Mouse (Mus musculus) layer of hippocampus, adult 2 months (tissue): ENCODE results near the gene Epop. TPM values are rescaled to one million over a fixed set of nuclear protein-coding genes. Genes with fewer than 3 reads are reported as not detected.

Source experiments
- DNase-seq, 2 experiments: peaks; one replicate each; pipeline ENCODE4 v3.0.0; 2022; ENCODE audit warnings: low spot score in 2 of 2
- H3K27ac ChIP-seq: fragments of 200-600 bp; 2 replicates; pipeline ENCODE4 v1.8.1; 2022
- H3K4me3 ChIP-seq: fragments of 200-600 bp; 2 replicates; pipeline ENCODE4 v1.8.1; 2022; ENCODE audit warnings: mild to moderate bottlenecking
- CTCF ChIP-seq: fragments of 200-600 bp; conservative IDR thresholded peaks from 2 replicates; pipeline ENCODE4 v1.8.1; 2022; ENCODE audit warnings: antibody characterized with exemption, mild to moderate bottlenecking, moderate library complexity
- long read RNA-seq, 2 experiments: library from polyadenylated mRNA; stranded (forward); transcript quantifications; one replicate each; pipeline ENCODE4 v2.0.0; 2021; ENCODE audit warnings: borderline mapping rate in 2 of 2
- total RNA-seq, 2 experiments: library from RNA; stranded (reverse); gene quantifications; 2 replicates each; pipeline ENCODE4 v1.2.3; 2021

Epop gene
- total RNA-seq = 10 to 100 TPM; 34.1 to 35.1 TPM
- long read RNA-seq, experiment 1, transcript Epop-201 (1 exons, 2,314 nt) = major isoform, 39 of 39 reads
- long read RNA-seq, experiment 1, partial matches to known transcripts = 0 of 39 reads
- long read RNA-seq, experiment 1, other reads (novel, unspliced or antisense) = 0 of 39 reads
- long read RNA-seq, experiment 2, transcript Epop-201 (1 exons, 2,314 nt) = major isoform, 75 of 77 reads
- long read RNA-seq, experiment 2, partial matches to known transcripts = 0 of 77 reads
- long read RNA-seq, experiment 2, other reads (novel, unspliced or antisense) = 2 of 77 reads

GRCm38 (mm10) chr11:97629576-97629975, at the start of gene Epop:
Gene Epop, minus strand, starts transcription at chr11:97629702.
- Histone ChIP-seq H3K4me3 (peak within 1 kb of the TSS; percentile 62), H3K27ac (peak within 1 kb of the TSS; percentile 80)
- peak; percentile 93 to 95 for DNase-seq
- no peak for TF ChIP-seq CTCF

GRCm38 (mm10) chr11:97678301-97678700, 48.8 kb upstream of the Epop start:
- H3K4me3 ChIP-seq = no peak overlapping the region
- no peak for TF ChIP-seq CTCF
- DNase-seq = no peak
- no peak overlapping the region for H3K27ac ChIP-seq

- TF ChIP-seq CTCF = peak; percentile 29
- no peak for DNase-seq
- no peak overlapping the region for H3K27ac ChIP-seq
- no peak overlapping the region for H3K4me3 ChIP-seq
Observed at GRCm38 (mm10) chr11:97677842-97678241, 48.3 kb upstream of the Epop start.

DNA sequence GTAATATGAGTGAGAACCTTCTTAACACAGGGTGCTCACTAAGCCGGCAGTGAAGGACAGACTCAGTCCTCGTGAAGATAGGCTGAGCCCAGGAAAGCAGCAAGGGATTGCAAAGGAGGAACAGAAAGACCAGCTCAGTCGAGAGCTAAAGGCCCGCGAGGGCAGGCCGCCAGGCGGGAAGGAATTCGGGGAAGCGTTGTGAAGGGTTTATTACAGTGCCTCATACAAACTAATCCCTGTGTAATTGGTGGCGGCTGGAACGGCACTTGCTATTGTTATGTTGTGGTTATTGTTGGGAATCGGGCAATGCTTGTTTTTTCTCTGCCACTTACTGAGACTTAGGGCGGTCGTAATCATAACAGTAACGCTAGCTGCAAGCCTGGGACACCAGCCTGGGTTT, 47.9 kb upstream of the Epop start:
- H3K4me3 ChIP-seq = no peak overlapping the region
- no peak for TF ChIP-seq CTCF
- DNase-seq = no peak
- no peak overlapping the region; the same call in 1 of the 2 replicates for H3K27ac ChIP-seq

- Histone ChIP-seq H3K4me3 (no peak overlapping the region), H3K27ac (no peak overlapping the region)
- no peak for TF ChIP-seq CTCF
- DNase-seq = no peak
Observed at GRCm38 (mm10) chr11:97676050-97676754, 46.7 kb upstream of the Epop start.

- Histone ChIP-seq H3K27ac (no peak overlapping the region), H3K4me3 (no peak overlapping the region)
- TF ChIP-seq CTCF = no peak
- DNase-seq = no peak
Observed at GRCm38 (mm10) chr11:97673148-97673547, 43.6 kb upstream of the Epop start.

- no peak overlapping the region for H3K4me3 ChIP-seq
- H3K27ac ChIP-seq = no peak overlapping the region
- TF ChIP-seq CTCF = no peak
- DNase-seq = no peak
Observed at GRCm38 (mm10) chr11:97671177-97671527, 41.6 kb upstream of the Epop start.

- 0 out of 2 replicates have a peak overlapping the region, but pooled peaks have one; percentile 10 for H3K27ac ChIP-seq
- DNase-seq = no peak
- H3K4me3 ChIP-seq = no peak overlapping the region
Observed at GRCm38 (mm10) chr11:97670234-97671176, 41.0 kb upstream of the Epop start.

DNA sequence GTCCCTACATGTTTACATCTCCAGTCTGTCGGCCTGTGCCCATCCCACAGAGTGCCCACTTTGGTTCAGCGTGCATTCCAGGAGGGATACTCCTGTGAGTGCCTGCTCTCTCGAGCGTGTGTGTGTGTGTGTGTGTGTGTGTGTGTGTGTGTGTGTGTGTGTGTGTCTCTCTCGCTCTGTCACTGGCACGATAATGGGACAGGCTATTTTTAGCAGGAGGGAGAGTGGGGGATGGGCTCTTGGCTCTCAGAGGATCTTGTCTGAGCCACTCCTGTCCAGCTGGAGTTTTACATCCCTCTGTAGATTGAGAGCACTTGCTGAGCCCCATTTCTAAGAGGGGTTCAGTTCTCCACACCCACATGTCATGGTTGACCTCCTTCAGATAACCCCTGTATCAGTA, 40.3 kb upstream of the Epop start:
- no peak for TF ChIP-seq CTCF
- H3K27ac ChIP-seq = peak overlapping the region; percentile 48; the same call in 1 of the 2 replicates
- no peak overlapping the region for H3K4me3 ChIP-seq
- DNase-seq = peak in 1 of 2 experiments; percentile 58

More at GRCm38 (mm10) chr11:97670234-97671176, 41.0 kb upstream of the Epop start:
- TF ChIP-seq CTCF = peak; percentile 19; the same call in 1 of the 2 replicates

GRCm38 (mm10) chr11:97669268-97669667, 39.8 kb upstream of the Epop start:
- H3K27ac ChIP-seq = peak overlapping the region; percentile 48; the same call in 1 of the 2 replicates
- no peak for DNase-seq
- TF ChIP-seq CTCF = no peak
- H3K4me3 ChIP-seq = no peak overlapping the region

DNA sequence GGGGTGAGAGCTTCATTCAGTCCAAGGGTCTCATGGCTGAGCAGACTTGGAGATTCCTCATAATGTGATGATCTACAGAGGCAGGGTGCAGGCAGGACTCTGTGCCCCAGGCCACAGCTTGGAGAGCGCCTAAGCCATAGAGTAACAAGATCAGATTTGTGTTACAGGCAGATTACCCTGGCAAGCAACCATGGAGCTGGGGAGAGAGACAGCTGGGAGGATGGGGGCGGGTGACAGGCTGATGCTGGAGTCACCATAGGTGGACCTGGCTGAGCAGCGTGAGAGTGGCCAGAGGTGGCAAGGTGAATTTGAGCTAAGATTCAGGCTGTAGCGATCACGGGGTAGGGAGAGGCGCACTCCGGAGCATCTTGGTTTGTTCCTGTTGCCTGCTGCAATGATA, 38.7 kb upstream of the Epop start:
- Histone ChIP-seq H3K4me3 (no peak overlapping the region), H3K27ac (no peak overlapping the region)
- no peak for TF ChIP-seq CTCF
- DNase-seq = no peak

- no peak for DNase-seq
- TF ChIP-seq CTCF = no peak
- H3K27ac ChIP-seq = no peak overlapping the region
- no peak overlapping the region for H3K4me3 ChIP-seq
Observed at GRCm38 (mm10) chr11:97666794-97667193, 37.3 kb upstream of the Epop start.

GRCm38 (mm10) chr11:97666221-97666620, 36.7 kb upstream of the Epop start:
- Histone ChIP-seq H3K4me3 (no peak overlapping the region), H3K27ac (no peak overlapping the region)
- DNase-seq = no peak

More at GRCm38 (mm10) chr11:97666221-97666620, 36.7 kb upstream of the Epop start:
- peak; percentile 71 for TF ChIP-seq CTCF
